Mouse (Mus musculus): ENCODE results near the gene Cycs. TPM values are rescaled to one million over a fixed set of nuclear protein-coding genes. Genes with fewer than 3 reads are reported as not detected.

Gene Cycs
- total and polyA plus RNA-seq, 2 experiments from 2014 or later = 37.0 to 83.3 TPM

DNA sequence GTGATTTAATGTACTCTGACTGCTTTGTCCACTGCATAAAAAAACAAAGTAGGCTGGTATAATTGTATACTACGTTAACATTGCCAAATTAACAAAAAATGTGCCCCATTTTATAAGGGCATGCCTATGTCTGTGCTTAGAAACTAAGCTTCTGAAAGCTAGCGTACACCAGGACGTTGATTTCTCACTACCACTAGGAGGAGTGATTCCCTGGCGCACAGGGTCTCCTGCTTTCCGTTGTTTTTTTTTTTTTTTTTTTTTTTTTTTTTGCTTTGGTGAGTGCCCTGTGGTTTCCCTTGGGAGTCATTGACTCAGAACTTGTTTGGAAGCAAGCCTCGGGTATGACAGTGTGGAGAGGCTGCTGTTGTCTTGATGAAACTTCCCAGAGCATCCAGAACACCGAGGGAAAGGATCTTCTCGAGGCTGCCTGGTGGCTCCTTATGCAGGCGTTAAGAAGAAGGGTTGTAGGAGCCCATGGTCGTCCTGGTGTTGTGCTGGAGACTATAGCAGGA is 27.1 kb upstream of the Cycs start:
- Histone ChIP-seq H3K36me3 (ENCODE audit: insufficient read depth, low read length) (no peaks in the 10 kb centered on the region), H3K4me2 (ENCODE audit: low read depth, low read length, poor library complexity, severe bottlenecking) (no peak overlapping the region), H3K9me3 (ENCODE audit: low read length) (no peaks in the 10 kb centered on the region), H3K9ac (replicated peaks; ENCODE audit: low read length, poor library complexity, severe bottlenecking) (no peak overlapping the region), H3K4me1 (ENCODE audit: insufficient read depth, low read length) (no peaks in the 10 kb centered on the region), H3K27me3 (ENCODE audit: insufficient read depth, low read length) (no peaks in the 10 kb centered on the region), H3K4me3 (ENCODE audit: low read depth, low read length) (no peak overlapping the region), H3K27ac (ENCODE audit: low read depth, low read length) (no peak overlapping the region)
- ATAC-seq (ENCODE audit: low FRiP score) (no peak), DNase-seq (ENCODE audit: low spot score) (no peak)
- WGBS = 73% methylated on average over 10 of the region's 10 CpGs
- TF ChIP-seq CTCF (IDR thresholded peaks at IDR 0.05) = peak; percentile 56

DNA sequence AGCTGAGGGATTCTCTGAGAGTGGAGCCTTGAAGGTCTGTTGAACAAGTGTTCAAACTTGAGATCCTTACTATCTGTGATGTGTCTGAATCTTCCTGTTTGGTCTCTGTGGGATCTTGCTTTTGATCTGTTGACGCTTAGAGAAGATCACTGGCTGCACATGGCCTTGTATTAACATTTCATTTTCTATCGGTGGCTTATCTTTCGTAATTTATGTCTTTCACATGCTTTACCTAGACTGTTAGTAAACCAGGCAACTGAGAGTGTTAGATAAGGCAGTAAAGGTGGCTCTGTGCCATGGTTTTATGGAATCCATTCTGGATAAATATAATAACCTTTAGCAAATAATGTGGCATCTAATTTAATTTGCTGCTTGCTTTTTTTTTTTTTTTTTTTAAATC is 23.9 kb upstream of the Cycs start:
- 82% methylated on average over 3 of the region's 3 CpGs for WGBS
- H3K4me2 ChIP-seq (ENCODE audit: low read depth, low read length, poor library complexity, severe bottlenecking) = no peak overlapping the region

DNA sequence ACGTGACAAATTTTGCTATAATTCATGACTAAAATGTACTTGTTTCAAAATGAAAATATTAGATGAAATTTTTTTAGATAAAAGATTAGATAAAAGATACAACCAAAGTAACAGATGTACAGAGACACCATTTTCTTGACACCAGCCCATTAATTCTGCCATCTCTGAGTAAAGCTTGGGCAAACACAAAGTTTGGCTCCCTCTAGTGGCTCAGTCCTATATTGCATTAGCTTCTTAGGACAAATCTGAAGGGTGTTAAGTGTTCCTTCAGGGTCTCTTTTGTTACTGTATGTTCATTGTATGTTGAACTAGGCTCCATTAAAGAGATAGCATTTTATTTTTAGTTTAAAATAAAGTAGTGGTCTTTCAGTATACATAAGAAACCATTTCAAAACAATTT is 21.9 kb upstream of the Cycs start:
- 96% methylated on average over 1 of the region's 1 CpGs for WGBS
- Histone ChIP-seq H3K27me3 (ENCODE audit: insufficient read depth, low read length) (no peaks in the 10 kb centered on the region), H3K4me2 (ENCODE audit: low read depth, low read length, poor library complexity, severe bottlenecking) (no peak overlapping the region), H3K9me3 (ENCODE audit: low read length) (no peaks in the 10 kb centered on the region), H3K36me3 (ENCODE audit: insufficient read depth, low read length) (peaks cover 6% of the 10 kb centered on the region; the same call in 1 of the 2 replicates), H3K27ac (ENCODE audit: low read depth, low read length) (no peak overlapping the region), H3K9ac (replicated peaks; ENCODE audit: low read length, poor library complexity, severe bottlenecking) (no peak overlapping the region), H3K4me3 (ENCODE audit: low read depth, low read length) (no peak overlapping the region), H3K4me1 (ENCODE audit: insufficient read depth, low read length) (no peaks in the 10 kb centered on the region)
- DNase-seq (ENCODE audit: low spot score) = peak; percentile 88
- TF ChIP-seq CTCF (IDR thresholded peaks at IDR 0.05) = peak; percentile 90
- ATAC-seq (ENCODE audit: low FRiP score) = no peak

More for the DNA sequence above, 23.9 kb upstream of the Cycs start:
- H3K9me3 ChIP-seq (ENCODE audit: low read length) = no peaks in the 10 kb centered on the region
- no peak overlapping the region for H3K27ac ChIP-seq (ENCODE audit: low read depth, low read length)
- H3K4me1 ChIP-seq (ENCODE audit: insufficient read depth, low read length) = no peaks in the 10 kb centered on the region
- 0 out of 2 replicates have a peak, but pooled peaks cover 2% of the 10 kb centered on the region for H3K36me3 ChIP-seq (ENCODE audit: insufficient read depth, low read length)
- H3K9ac ChIP-seq (replicated peaks; ENCODE audit: low read length, poor library complexity, severe bottlenecking) = no peak overlapping the region
- no peak for ATAC-seq (ENCODE audit: low FRiP score)
- no peaks in the 10 kb centered on the region for H3K27me3 ChIP-seq (ENCODE audit: insufficient read depth, low read length)
- H3K4me3 ChIP-seq (ENCODE audit: low read depth, low read length) = no peak overlapping the region
- TF ChIP-seq CTCF (IDR thresholded peaks at IDR 0.05) = no peak
- DNase-seq (ENCODE audit: low spot score) = no peak

- Histone ChIP-seq H3K9ac (replicated peaks; ENCODE audit: low read length, poor library complexity, severe bottlenecking) (no peak overlapping the region), H3K4me3 (ENCODE audit: low read depth, low read length) (no peak overlapping the region), H3K27me3 (ENCODE audit: insufficient read depth, low read length) (no peaks in the 10 kb centered on the region), H3K4me1 (ENCODE audit: insufficient read depth, low read length) (no peaks in the 10 kb centered on the region), H3K4me2 (ENCODE audit: low read depth, low read length, poor library complexity, severe bottlenecking) (no peak overlapping the region), H3K36me3 (ENCODE audit: insufficient read depth, low read length) (peaks cover 6% of the 10 kb centered on the region; the same call in 1 of the 2 replicates), H3K9me3 (ENCODE audit: low read length) (no peaks in the 10 kb centered on the region), H3K27ac (ENCODE audit: low read depth, low read length) (no peak overlapping the region)
- TF ChIP-seq CTCF (IDR thresholded peaks at IDR 0.05) = no peak
- no peak for ATAC-seq (ENCODE audit: low FRiP score)
- no peak for DNase-seq (ENCODE audit: low spot score)
- WGBS = 87% methylated on average over 2 of the region's 2 CpGs
Observed at GRCm38 (mm10) chr6:50587412-50587811, 21.1 kb upstream of the Cycs start.

DNA sequence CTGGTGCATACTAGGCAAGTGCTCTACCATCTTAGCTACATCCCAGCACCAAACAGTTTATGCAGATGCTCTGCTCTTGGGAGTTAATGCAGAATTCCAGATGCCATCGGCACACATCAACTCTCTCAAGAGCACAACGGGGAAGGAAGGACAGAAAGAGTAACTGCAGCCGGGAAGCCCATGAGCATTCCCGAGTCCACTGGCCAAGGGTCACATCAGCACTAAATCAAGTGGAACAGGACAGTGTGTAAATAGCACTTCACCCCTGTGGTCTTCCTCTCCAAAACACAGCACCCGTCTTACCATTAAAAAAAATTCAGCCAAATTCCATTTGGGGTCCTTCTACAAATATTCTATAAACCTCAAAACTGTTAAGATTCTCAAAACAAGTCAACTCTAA is 20.0 kb upstream of the Cycs start:
- WGBS = 88% methylated on average over 5 of the region's 5 CpGs
- H3K4me2 ChIP-seq (ENCODE audit: low read depth, low read length, poor library complexity, severe bottlenecking) = no peak overlapping the region
- TF ChIP-seq CTCF (IDR thresholded peaks at IDR 0.05) = no peak
- H3K27me3 ChIP-seq (ENCODE audit: insufficient read depth, low read length) = no peaks in the 10 kb centered on the region
- H3K27ac ChIP-seq (ENCODE audit: low read depth, low read length) = no peak overlapping the region
- H3K9ac ChIP-seq (replicated peaks; ENCODE audit: low read length, poor library complexity, severe bottlenecking) = no peak overlapping the region
- no peak for ATAC-seq (ENCODE audit: low FRiP score)
- peaks cover 6% of the 10 kb centered on the region; the same call in 1 of the 2 replicates for H3K36me3 ChIP-seq (ENCODE audit: insufficient read depth, low read length)
- H3K4me3 ChIP-seq (ENCODE audit: low read depth, low read length) = no peak overlapping the region
- no peaks in the 10 kb centered on the region for H3K9me3 ChIP-seq (ENCODE audit: low read length)
- no peaks in the 10 kb centered on the region for H3K4me1 ChIP-seq (ENCODE audit: insufficient read depth, low read length)
- DNase-seq (ENCODE audit: low spot score) = no peak

- no peak for ATAC-seq (ENCODE audit: low FRiP score)
- Histone ChIP-seq H3K36me3 (ENCODE audit: insufficient read depth, low read length) (peaks cover 6% of the 10 kb centered on the region; the same call in 1 of the 2 replicates), H3K27me3 (ENCODE audit: insufficient read depth, low read length) (no peaks in the 10 kb centered on the region), H3K27ac (ENCODE audit: low read depth, low read length) (no peak overlapping the region), H3K9me3 (ENCODE audit: low read length) (no peaks in the 10 kb centered on the region), H3K4me1 (ENCODE audit: insufficient read depth, low read length) (no peaks in the 10 kb centered on the region), H3K4me3 (ENCODE audit: low read depth, low read length) (no peak overlapping the region), H3K4me2 (ENCODE audit: low read depth, low read length, poor library complexity, severe bottlenecking) (no peak overlapping the region), H3K9ac (replicated peaks; ENCODE audit: low read length, poor library complexity, severe bottlenecking) (no peak overlapping the region)
- TF ChIP-seq CTCF (IDR thresholded peaks at IDR 0.05) = no peak
- whole genome bisulfite sequencing = 93% methylated on average over 7 of the region's 7 CpGs
- DNase-seq (ENCODE audit: low spot score) = no peak
Observed at GRCm38 (mm10) chr6:50585733-50586132, 19.4 kb upstream of the Cycs start.

All from midbrain, postnatal 0 days (tissue).